Mouse (Mus musculus) liver, embryonic 14.5 days (tissue): Measurements from ENCODE around the gene Pcp2.

Source experiments
- CTCF ChIP-seq: IDR thresholded peaks from 2 replicates; pipeline ENCODE4 v1.5.1; 2016; ENCODE audit warnings: antibody characterized with exemption, low read depth, control low read depth
- EP300 ChIP-seq: IDR thresholded peaks from 2 replicates; pipeline ENCODE4 v1.6.1; 2016; ENCODE audit warnings: antibody characterized with exemption, low read depth

GRCm38 (mm10) chr8:3660889-3661288, 35.5 kb upstream of the Pcp2 start:
- TF ChIP-seq CTCF (no peak), EP300 (no peak)
